In genomic region chr3:10121956-10122739, GRCm38 (mm10) we compare ENCODE assay signal across 19 mouse cellular contexts.
"Had no signal": no experiment of that assay in that cellular context is flagged by ENCODE, and none has a peak within 500 bp of the region (broad histone marks: within the 10 kb centered on the region; RNA-seq: fewer than 3 reads in every experiment).

No protein-coding gene starts in this region.

- H3K4me3 ChIP-seq: left cerebral cortex, adult 2 months; liver, embryonic 13.5 days; lung, embryonic 15.5 days; megakaryocyte, embryonic 14.5 days; neural tube, embryonic 13.5 days had no signal

- H3K9ac ChIP-seq: liver, embryonic 13.5 days; liver, postnatal 0 days; lung, embryonic 15.5 days; neural tube, embryonic 13.5 days had no signal

- H3K27me3 ChIP-seq: liver, embryonic 13.5 days; lung, embryonic 15.5 days; neural tube, embryonic 13.5 days had no signal

- H3K4me1 ChIP-seq: lung, embryonic 15.5 days; megakaryocyte, embryonic 14.5 days; neural tube, embryonic 13.5 days had no signal

- ATAC-seq: liver, postnatal 0 days; midbrain, embryonic 16.5 days had no signal

- H3K9me3 ChIP-seq: liver, embryonic 13.5 days; lung, embryonic 15.5 days; megakaryocyte, embryonic 14.5 days; neural tube, embryonic 13.5 days had no signal

- H3K36me3 ChIP-seq: liver, embryonic 13.5 days; lung, embryonic 15.5 days; neural tube, embryonic 13.5 days had no signal

- H3K4me2 ChIP-seq: liver, embryonic 13.5 days; lung, embryonic 15.5 days; midbrain, embryonic 11.5 days; neural tube, embryonic 13.5 days had no signal

- H3K27ac ChIP-seq: left cerebral cortex, adult 2 months; liver, embryonic 13.5 days; lung, embryonic 15.5 days; macrophage; neural tube, embryonic 13.5 days had no signal

- DNase-seq: kidney, adult 18-20 months; kidney, postnatal 10 days; kidney, postnatal 4 days; liver; liver, embryonic 13.5 days; liver, postnatal 0 days; lung, postnatal 14 days; right cerebral cortex, adult 18-20 months; right cerebral cortex, postnatal 25 days; spleen, adult 18-20 months; thymus, adult 18-20 months; thymus, postnatal 25 days had no signal
